Mouse (Mus musculus): ENCODE results near the gene Fam124a. TPM values are rescaled to one million over a fixed set of nuclear protein-coding genes. Genes with fewer than 3 reads are reported as not detected.
A peak's percentile ranks its signal among the peaks of the same experiment; 100 is the strongest.

Fam124a gene
- polyA plus RNA-seq (2015; fragmentation: Nextera tagmentation; extraction: Ambion mirVana): 3.7 and 4.1 TPM in 2 replicates

DNA sequence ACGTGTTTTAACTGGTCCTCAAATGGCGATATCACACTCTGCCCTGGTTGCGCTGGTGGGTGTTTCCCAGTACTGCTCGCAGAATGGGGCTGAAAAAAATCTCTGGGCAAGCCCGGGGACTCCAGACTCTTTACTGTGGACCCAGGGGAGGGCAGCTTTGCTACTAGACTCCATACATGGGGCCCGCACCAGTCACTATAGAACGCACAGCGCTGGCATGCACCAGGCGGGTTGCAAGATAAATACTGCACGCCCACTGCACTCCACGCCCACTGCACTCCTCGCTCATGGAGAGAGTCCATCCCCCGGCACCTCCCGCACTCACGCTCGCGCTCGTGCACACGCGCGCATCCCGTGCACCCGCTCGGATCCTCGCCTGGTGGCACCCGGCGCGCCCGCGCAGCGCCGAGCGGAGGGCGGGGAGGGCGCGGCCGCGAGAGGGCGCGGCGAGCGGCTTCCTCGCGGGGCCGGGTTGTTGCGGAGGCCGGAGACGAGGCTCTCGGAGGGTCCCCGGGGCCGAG is at the start of gene Fam124a:
Fam124a (plus strand) TSS at position 429 of the 521 bp plus-strand sequence.
- Histone ChIP-seq H3K9me3 (ENCODE audit: control insufficient read depth, low read length) (no peaks in the 10 kb centered on the region), H3K27me3 (ENCODE audit: control insufficient read depth, insufficient read depth, low read length) (no peaks in the 10 kb centered on the region), H3K27ac (replicated peaks) (no peak within 1 kb of the TSS), H3K9ac (ENCODE audit: low read length) (peak within 1 kb of the TSS; percentile 68), H3K36me3 (ENCODE audit: control insufficient read depth, insufficient read depth, low read length) (no peaks in the 10 kb centered on the region), H3K4me1 (replicated peaks; ENCODE audit: control insufficient read depth, insufficient read depth) (peaks cover 2% of the 10 kb centered on the region; the same call in 1 of the 2 replicates), H3K4me3 (ENCODE audit: low read depth, low read length) (peak within 1 kb of the TSS; percentile 64), H3K4me2 (replicated peaks; ENCODE audit: low read depth) (peak within 1 kb of the TSS; percentile 87)
- peak; percentile 88 for DNase-seq (ENCODE audit: low spot score)
- TF ChIP-seq EP300 (optimal IDR thresholded peaks at IDR 0.05): no peak
- TF ChIP-seq CTCF (IDR thresholded peaks at IDR 0.05; ENCODE audit: low read depth): peak; percentile 46
- WGBS: under 1% methylated on average over 51 of the region's 51 CpGs
- ATAC-seq (ENCODE audit: low FRiP score, low TSS enrichment): peak; percentile 91

- Histone ChIP-seq H3K27me3 (ENCODE audit: control insufficient read depth, insufficient read depth, low read length) (no peaks in the 10 kb centered on the region), H3K9me3 (ENCODE audit: control insufficient read depth, low read length) (no peaks in the 10 kb centered on the region), H3K4me2 (replicated peaks; ENCODE audit: low read depth) (no peak overlapping the region), H3K9ac (ENCODE audit: low read length) (no peak overlapping the region), H3K36me3 (ENCODE audit: control insufficient read depth, insufficient read depth, low read length) (no peaks in the 10 kb centered on the region), H3K4me3 (ENCODE audit: low read depth, low read length) (no peak overlapping the region), H3K4me1 (replicated peaks; ENCODE audit: control insufficient read depth, insufficient read depth) (no peaks in the 10 kb centered on the region), H3K27ac (replicated peaks) (no peak overlapping the region)
- no peak for DNase-seq (ENCODE audit: low spot score)
- 66% methylated on average over 3 of the region's 3 CpGs for WGBS
- ATAC-seq (ENCODE audit: low FRiP score, low TSS enrichment): no peak
- TF ChIP-seq EP300 (optimal IDR thresholded peaks at IDR 0.05) (no peak), CTCF (IDR thresholded peaks at IDR 0.05; ENCODE audit: low read depth) (no peak)
These were observed 49.3 kb upstream of the Fam124a start for GRCm38 (mm10) chr14:62506261-62506660.

DNA sequence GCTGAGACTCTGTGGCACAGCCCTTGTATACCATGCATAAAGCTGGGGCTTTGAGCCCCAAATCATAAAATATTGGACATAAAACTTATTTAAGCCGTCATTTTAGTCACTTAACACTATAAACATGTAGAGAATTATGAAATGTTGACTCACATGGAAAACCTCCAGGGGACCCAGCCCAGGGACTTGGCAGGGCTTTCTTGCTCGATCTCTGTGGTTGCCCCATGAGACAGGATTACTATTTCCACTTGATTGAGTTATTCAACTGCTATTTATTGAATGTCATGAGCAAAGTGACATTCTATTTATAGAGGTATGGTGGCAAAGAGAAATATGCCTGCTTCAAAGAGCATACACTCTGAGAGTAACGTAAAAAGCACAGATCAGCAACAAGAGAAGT is 46.2 kb upstream of the Fam124a start:
- no peaks in the 10 kb centered on the region for H3K27me3 ChIP-seq (ENCODE audit: control insufficient read depth, insufficient read depth, low read length)
- no peaks in the 10 kb centered on the region for H3K36me3 ChIP-seq (ENCODE audit: control insufficient read depth, insufficient read depth, low read length)
- no peak overlapping the region for H3K27ac ChIP-seq (replicated peaks)
- H3K9me3 ChIP-seq (ENCODE audit: control insufficient read depth, low read length): no peaks in the 10 kb centered on the region
- no peak overlapping the region for H3K4me3 ChIP-seq (ENCODE audit: low read depth, low read length)
- ATAC-seq (ENCODE audit: low FRiP score, low TSS enrichment) (no peak), DNase-seq (ENCODE audit: low spot score) (no peak)
- no peak overlapping the region for H3K9ac ChIP-seq (ENCODE audit: low read length)
- no peaks in the 10 kb centered on the region for H3K4me1 ChIP-seq (replicated peaks; ENCODE audit: control insufficient read depth, insufficient read depth)
- 39% methylated on average over 3 of the region's 3 CpGs for WGBS
- H3K4me2 ChIP-seq (replicated peaks; ENCODE audit: low read depth): no peak overlapping the region
- TF ChIP-seq CTCF (IDR thresholded peaks at IDR 0.05; ENCODE audit: low read depth): no peak
- no peak for TF ChIP-seq EP300 (optimal IDR thresholded peaks at IDR 0.05)

GRCm38 (mm10) chr14:62512845-62513244 is 42.7 kb upstream of the Fam124a start:
- Histone ChIP-seq H3K9me3 (ENCODE audit: control insufficient read depth, low read length) (no peaks in the 10 kb centered on the region), H3K9ac (ENCODE audit: low read length) (no peak overlapping the region), H3K36me3 (ENCODE audit: control insufficient read depth, insufficient read depth, low read length) (no peaks in the 10 kb centered on the region), H3K27me3 (ENCODE audit: control insufficient read depth, insufficient read depth, low read length) (no peaks in the 10 kb centered on the region), H3K4me1 (replicated peaks; ENCODE audit: control insufficient read depth, insufficient read depth) (no peaks in the 10 kb centered on the region), H3K4me2 (replicated peaks; ENCODE audit: low read depth) (no peak overlapping the region), H3K4me3 (ENCODE audit: low read depth, low read length) (no peak overlapping the region), H3K27ac (replicated peaks) (no peak overlapping the region)
- DNase-seq (ENCODE audit: low spot score) (no peak), ATAC-seq (ENCODE audit: low FRiP score, low TSS enrichment) (no peak)
- WGBS: 73% methylated on average over 1 of the region's 1 CpGs
- TF ChIP-seq CTCF (IDR thresholded peaks at IDR 0.05; ENCODE audit: low read depth) (no peak), EP300 (optimal IDR thresholded peaks at IDR 0.05) (no peak)

GRCm38 (mm10) chr14:62530951-62531350 is 24.6 kb upstream of the Fam124a start:
- DNase-seq (ENCODE audit: low spot score) (no peak), ATAC-seq (ENCODE audit: low FRiP score, low TSS enrichment) (no peak)
- 45% methylated on average over 2 of the region's 2 CpGs for WGBS
- Histone ChIP-seq H3K9me3 (ENCODE audit: control insufficient read depth, low read length) (no peaks in the 10 kb centered on the region), H3K9ac (ENCODE audit: low read length) (no peak overlapping the region), H3K36me3 (ENCODE audit: control insufficient read depth, insufficient read depth, low read length) (no peaks in the 10 kb centered on the region), H3K4me2 (replicated peaks; ENCODE audit: low read depth) (no peak overlapping the region), H3K27ac (replicated peaks) (no peak overlapping the region), H3K4me3 (ENCODE audit: low read depth, low read length) (no peak overlapping the region), H3K4me1 (replicated peaks; ENCODE audit: control insufficient read depth, insufficient read depth) (no peaks in the 10 kb centered on the region), H3K27me3 (ENCODE audit: control insufficient read depth, insufficient read depth, low read length) (no peaks in the 10 kb centered on the region)
- no peak for TF ChIP-seq EP300 (optimal IDR thresholded peaks at IDR 0.05)
- no peak for TF ChIP-seq CTCF (IDR thresholded peaks at IDR 0.05; ENCODE audit: low read depth)

DNA sequence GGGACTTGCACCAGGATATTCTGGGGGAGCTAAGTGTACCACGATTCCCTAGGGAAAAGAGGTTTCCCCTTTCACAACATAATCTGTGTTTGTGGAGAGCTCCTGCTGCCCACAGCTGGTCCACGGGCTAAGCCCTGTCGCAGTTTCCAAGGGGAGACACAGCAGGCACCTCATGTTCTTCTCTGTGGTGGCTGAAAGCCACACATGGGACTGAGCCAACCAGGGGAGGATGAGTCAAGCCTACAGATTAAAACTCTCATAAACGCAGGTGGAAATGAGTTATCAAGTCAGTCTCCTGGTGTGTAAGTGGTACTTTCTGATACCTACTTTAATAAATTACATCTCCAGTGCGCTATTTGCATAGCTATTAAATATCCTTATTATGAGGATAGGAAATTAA is 19.4 kb upstream of the Fam124a start:
- H3K27ac ChIP-seq (replicated peaks): no peak overlapping the region
- H3K4me2 ChIP-seq (replicated peaks; ENCODE audit: low read depth): no peak overlapping the region
- ATAC-seq (ENCODE audit: low FRiP score, low TSS enrichment) (no peak), DNase-seq (ENCODE audit: low spot score) (no peak)
- 60% methylated on average over 5 of the region's 5 CpGs for WGBS
- no peaks in the 10 kb centered on the region for H3K36me3 ChIP-seq (ENCODE audit: control insufficient read depth, insufficient read depth, low read length)
- no peaks in the 10 kb centered on the region for H3K4me1 ChIP-seq (replicated peaks; ENCODE audit: control insufficient read depth, insufficient read depth)
- no peaks in the 10 kb centered on the region for H3K27me3 ChIP-seq (ENCODE audit: control insufficient read depth, insufficient read depth, low read length)
- TF ChIP-seq CTCF (IDR thresholded peaks at IDR 0.05; ENCODE audit: low read depth): no peak
- TF ChIP-seq EP300 (optimal IDR thresholded peaks at IDR 0.05): no peak
- no peak overlapping the region for H3K4me3 ChIP-seq (ENCODE audit: low read depth, low read length)
- H3K9me3 ChIP-seq (ENCODE audit: control insufficient read depth, low read length): no peaks in the 10 kb centered on the region
- no peak overlapping the region for H3K9ac ChIP-seq (ENCODE audit: low read length)
